Mouse (Mus musculus) CD8-positive naive resting alpha-beta T cell, adult 2 months (primary cell): ENCODE data around the gene Cntnap4.

Source experiments
- DNase-seq, 2 experiments: peaks; one replicate each; pipeline ENCODE4 v3.0.0; 2022; ENCODE audit warnings: low read depth in 2 of 2, low spot score in 2 of 2

Gene Cntnap4

DNA sequence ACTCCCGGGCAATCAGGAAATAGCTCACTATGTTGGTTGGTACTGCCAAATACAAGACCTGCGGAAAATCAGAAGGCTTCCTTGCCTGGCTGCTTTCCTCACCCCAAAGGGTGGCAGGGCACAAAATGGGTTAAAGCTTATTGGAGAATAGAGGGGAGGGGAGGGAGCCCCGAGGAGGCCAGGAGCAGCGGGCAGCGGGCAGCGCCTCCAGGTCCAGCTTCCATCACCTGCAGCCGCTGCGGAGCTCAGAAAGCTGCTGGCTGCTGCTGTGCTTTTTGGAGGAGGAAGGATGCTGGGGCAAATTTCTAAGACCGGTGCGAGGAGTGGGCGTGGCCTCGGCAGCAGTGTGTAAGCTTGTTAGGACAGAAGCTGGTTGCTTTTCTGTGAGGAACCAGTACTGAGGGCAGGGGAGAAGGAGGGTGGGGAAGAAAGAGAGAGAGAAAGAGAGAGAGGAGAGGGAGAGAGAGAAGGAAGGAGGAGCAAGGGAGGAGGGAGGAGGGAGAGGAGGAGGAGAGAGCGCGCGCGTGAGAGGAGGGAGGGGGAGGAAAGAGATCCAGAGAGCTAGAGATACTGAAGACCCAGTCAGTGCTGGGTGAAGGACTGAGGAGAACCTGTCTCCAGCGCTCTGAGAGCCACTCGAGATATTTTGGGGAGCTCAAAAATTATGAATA lies at the start of gene Cntnap4:
Gene Cntnap4 (plus strand): TSS at position 573 of the 671 bp plus-strand sequence.
- DNase-seq, result no peak

DNA sequence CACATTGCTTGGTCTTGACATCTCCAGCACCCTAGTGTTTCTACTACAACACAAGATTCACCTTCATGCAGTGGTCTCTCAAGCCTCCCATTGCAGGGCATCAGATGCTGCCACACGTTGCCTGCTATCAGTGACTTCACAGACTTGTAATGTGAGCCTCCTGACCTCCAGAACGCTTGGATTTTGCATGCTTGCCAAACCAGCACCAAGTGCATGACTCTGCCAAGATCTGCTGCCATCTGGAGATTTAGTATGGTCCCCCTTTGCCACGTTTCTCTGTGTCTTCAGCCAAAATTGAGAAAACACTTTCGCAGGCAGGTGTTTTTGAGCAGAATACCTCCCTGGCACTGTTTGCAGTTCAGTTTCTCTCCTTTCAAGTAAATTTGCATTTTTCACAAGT lies 12.5 kb upstream of the Cntnap4 start:
- DNase-seq, result no peak

DNA sequence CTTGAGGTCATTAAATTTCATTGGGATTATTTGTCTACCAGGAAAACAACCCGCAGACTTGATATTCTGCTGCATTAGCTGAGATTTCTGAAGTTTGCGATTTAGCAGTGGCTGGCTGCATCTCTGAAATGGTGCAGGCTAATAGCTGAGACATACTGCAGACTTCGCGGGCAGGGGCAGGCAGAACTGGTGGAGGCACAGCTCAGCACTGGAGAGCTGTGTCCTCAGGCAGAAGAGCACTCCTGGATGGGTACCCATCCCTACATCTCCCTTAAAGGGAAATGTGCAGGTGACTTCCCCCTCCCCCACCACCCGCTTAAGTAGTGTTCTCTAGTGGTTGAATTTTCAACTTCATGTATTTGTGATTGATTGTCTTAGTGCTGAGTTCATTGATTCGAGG lies 698 bp downstream of the Cntnap4 start:
- no peak for DNase-seq

DNA sequence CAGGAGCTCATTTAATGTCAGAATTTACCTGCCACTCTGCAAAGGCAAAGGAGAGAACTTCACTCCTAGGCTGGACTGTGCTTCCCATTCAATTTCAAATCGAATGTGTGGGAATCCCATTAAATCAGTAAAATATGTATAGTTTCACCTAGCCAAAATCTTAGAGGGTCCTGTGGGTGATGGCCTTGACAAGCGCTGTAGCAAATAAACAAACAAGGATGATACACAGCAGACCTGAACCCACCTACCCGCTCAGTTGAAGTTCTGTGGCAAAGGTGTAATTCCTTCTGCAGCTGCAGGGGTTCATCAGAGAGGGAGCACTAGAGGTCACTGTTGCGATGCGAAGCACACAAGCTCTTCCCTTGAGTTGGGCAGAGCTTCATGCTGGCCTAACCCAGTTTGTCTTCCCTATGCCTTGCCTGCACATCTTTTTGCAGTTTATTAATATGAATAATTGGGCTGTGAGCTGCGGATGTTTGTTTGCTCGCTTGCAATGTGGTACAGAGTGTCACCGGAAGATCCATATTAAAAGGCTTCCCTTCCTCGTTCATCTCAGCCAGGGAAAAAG lies 1.6 kb downstream of the Cntnap4 start:
- DNase-seq, result no peak

DNA sequence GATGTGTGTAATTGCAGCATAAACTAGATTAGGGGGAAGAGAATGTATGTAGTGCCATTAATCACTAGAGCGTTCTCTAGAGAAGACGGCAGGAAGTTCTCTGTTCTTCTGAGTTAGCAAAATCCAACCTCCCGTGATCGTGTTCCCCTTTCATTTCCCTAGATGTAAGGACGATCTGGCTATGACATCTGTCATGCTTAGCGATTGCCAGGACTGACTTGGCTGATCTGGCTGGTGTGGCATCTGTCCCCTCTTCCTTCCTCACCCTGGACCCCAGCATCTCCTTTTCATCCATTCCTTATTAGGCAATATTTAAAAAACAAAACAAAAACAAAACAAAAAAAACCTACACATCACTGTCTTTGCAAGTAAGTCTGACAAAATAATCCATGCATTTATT lies 11.6 kb downstream of the Cntnap4 start:
- DNase-seq, result no peak

DNA sequence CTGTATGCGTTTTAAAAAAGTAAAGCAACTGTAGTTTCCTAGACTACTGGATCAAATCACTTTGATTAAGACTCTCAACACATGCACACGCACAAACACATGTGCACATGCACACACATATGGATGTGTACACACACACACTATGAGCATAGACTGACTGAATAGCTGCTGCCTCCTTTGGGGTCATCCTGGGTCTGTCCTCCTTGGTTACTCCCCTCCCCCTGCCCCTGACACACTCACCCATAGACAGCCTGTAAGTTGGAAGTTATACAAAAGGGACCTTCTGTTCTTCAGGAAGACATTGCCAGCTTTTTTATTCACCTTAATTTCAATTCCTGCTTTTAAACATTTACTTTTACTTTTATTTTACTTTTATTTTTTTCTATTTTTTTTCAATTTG lies 13.6 kb downstream of the Cntnap4 start:
- DNase-seq, result no peak

DNA sequence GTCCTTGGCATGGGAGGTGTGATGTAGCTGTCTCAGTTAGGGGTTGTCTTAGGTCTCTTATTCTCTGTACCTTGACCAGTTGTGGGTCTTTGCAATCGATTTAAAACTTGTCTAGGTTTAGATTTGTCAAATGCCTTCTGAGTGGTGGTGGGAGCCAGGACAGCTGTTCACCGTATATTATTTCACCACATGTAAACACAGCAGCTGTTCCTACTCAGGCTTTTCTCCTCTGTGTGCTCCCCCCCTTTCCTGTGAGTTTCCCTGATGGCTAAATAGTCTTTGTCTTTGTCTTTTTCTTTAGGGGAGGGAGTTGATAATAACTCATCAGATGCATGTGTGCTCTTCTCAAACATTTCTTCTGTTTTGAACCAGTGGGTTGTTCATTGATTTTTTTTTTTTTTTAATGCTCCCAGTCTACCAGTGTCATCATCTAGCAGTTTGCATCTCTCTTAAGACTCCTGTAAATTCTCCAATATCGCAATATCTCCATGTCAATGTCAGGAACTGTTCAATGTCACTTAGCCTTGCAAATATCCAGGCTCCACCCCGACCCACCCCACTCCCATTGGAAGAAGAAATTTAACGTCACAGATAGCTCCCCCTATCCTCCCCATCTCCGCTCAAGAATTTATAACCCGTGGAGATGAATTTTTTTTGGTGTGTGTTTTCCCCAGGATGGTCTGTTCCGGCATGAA lies 18.7 kb downstream of the Cntnap4 start:
- DNase-seq, result no peak

DNA sequence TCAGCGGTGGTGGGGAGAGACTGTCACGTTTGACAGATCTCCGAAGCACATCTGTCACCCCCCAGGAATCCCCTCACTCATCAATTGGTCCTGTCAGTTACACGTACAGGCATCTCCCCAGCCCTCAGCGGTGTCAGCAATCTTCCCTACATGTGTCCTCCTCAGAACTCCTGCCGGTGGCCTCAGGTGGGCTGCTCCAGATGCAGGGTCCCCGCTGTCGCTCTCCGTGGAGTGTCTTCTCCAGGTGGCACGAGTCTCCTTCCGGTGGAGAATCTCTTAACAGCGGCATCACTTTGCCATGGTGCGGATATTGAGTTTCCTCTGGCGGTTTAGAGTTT lies 19.2 kb downstream of the Cntnap4 start:
- DNase-seq, result no peak

DNA sequence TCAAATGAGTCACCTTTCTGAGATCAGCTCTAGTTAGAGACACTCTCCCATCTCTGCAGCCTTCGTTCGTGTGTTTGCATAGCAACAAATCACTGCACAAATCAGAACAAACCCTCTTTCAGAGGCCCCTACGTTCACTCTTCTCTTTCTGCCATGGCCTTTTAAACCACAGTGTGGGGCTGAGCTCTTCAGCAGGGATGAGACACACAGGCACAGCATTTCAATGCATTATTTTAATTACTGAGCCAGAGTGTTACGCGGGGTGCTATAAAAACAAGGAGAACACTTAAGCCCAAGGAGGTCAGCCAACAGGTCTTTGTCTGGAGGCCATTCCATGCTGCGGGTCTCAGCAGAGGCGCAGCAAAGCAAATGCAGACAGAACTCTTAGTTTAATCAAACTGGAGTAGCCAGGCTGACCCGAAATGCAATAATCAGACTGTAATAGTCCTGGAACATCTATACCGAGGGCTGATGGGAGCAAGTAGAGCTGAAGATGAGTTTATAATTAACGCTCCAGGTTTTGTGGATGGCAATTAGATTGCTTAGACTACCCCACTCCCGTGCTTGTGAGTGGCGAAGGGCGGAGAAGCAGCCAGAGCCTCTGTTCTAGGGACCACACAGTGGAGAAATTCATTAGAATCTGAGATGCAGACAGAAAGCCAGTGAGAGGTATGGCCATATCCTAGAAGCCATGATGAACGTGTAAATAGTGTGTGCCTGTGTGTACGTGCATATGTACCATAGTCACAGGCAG lies 26.4 kb downstream of the Cntnap4 start:
- no peak for DNase-seq

DNA sequence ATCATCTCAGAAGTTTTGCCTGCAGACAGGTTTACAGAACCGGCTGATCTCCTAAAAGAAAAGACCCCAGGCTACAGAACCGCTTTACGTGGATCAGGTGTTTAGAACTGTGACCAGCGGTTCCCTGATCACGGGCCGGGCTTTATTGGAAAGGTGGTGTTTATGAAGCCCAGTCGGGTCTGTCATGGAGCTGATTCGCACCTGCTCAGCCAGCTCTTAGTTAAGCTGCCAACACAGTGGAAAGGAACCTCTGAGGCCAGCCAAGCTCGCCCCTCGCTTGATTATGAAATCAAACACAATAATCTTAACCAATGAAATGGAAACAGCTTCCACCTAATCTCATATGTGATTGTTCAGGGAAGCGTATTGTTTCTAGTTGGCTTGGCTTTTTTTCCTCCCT lies 30.1 kb downstream of the Cntnap4 start:
- no peak for DNase-seq

DNA sequence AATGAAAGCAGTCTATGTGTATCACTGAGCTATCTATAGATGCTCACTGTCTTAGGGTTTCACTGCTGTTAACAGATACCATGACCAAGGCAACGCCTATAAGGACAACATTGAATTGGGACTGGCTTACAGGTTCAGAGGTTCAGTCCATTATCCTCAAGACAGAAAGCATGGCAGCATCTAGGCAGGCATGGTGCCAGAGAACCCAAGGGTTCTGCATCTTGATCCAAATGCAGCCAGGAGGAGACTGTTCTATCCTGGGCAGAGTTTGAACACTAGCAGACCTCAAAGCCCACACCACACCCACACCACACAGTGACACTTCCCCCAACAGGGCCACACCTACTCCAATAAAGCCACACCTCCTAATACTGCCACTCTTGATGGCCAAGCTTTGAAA lies 31.3 kb downstream of the Cntnap4 start:
- no peak for DNase-seq

DNA sequence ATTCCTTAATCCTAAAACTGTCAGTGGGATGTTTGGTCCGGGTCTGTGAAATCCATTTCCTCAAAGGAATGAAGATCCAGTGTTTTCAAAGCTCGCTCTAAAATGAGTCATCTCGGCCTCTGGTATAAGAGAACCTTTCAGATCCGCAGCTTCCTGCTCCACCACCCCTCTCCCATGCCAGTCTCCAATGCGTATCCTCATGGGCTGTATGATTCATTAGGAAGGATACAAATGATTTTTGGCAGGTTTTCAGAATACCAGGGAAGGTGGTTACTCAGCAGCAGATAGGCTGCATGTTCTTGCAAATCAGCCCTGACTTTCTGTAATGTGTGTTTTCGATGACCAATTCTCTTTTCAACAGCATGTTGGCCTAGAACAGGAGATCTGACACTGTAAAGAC lies 40.3 kb downstream of the Cntnap4 start:
- DNase-seq, result no peak

DNA sequence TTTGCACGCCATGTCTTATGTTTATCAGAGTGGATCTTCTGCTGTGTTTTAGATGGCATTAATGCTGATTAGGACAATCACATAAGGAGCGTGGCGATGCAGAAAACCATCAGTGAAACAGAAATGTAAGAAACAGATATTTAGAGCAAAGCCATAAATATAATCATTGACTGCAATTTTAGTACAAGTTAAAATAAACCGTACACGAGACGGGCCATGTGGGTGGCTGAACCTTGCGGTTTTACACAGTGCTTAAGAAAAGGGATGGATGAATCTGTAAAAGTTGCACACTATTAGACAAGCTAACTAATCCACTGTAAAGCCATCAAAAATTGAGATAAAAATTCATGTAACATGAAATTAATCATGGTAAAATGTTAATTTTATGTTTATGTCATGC lies 58.9 kb downstream of the Cntnap4 start:
- no peak for DNase-seq

DNA sequence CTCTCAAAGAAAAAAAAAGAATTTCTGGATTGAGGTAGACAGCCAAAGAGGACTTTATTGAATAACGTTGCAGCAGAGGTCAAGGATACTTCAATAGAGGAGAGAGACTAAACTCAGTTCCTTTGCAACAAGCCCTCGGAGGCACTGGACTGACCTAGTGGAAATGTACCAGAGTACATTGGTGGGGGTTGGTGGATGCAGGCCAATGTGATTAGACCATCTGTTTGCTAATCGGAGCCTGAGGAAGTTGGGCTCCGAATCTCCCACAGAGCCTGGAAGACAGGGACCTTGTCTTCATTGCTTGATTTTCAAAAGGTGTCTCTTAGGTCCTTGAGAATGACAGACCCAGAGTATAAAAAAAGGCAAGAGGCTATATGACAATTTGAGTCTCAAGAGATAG lies 82.8 kb downstream of the Cntnap4 start:
- no peak for DNase-seq

DNA sequence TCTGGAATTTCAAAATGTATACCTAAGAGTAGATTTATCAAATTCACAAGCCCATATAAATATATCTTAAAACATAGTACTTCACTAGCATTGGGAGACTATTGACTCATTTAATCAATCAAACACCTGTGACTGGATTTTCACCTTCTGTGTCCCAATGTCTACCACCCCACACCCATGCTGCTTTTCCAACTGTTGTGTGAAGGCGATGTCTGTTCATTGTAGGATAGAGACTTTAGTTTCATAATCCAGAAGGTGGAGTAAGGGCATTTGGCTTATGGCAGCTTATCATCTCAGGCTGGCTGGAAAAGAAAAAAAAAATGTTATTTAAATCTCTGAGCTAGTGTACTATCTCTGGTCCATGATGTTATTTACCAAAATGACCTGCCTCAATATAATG lies 83.4 kb downstream of the Cntnap4 start:
- DNase-seq, result no peak

DNA sequence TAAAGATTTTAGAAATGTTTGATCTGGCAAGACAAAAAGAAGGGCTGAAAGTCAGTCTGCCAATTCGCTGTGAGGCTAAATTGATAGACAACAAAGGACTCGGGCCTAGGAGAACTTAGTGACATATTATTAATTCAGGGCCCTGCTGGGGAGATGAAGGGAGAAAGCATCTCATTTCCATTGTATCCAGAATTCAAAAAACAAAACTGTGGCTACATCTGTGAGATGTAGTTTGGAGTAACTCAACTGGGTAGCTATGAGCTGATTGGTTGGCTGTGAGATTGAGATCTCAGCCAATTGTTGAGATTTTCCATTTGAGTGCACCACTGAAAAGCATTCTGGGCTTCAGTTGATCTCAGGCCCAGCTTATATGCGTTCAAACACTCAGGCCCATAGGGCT lies 84.2 kb downstream of the Cntnap4 start:
- DNase-seq, result no peak

DNA sequence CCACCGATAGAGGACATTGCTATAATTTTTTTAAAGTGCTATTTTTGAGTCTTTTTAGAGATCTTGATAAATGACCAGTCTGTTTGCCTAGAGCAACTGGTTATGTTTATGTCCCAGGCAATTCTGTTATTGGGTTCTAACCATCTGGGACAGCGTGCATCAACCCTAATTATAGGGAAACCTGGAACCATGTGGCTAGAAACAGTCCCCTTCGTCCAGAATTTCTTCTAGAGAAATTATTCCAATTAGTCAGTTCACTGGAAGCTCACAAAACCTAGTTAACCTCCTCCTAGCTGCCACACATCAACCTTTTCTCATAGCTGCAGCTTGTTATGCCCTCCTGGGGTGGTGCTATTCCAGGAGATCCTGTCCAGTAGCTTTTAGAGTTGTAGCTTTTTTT lies 94.2 kb downstream of the Cntnap4 start:
- DNase-seq, result no peak

DNA sequence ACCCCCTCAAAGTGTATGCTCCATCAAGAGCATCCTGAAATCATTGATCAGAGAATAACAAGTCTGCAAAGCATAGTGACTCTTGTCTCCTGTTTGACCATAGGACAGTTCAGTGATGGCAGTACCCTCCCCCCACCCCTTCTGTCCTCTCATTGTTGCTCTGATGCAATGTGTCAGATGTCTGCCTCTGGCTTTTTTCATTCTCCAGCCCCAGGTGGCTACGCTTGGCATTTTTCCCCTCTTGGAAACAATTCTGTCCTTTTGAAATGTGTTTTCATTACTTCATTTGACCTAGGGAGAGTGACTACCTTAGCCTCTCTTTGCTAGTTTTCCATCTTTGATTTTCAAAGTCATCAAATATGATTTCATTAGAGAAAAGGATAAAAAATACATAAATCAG lies 104.8 kb downstream of the Cntnap4 start:
- no peak for DNase-seq

DNA sequence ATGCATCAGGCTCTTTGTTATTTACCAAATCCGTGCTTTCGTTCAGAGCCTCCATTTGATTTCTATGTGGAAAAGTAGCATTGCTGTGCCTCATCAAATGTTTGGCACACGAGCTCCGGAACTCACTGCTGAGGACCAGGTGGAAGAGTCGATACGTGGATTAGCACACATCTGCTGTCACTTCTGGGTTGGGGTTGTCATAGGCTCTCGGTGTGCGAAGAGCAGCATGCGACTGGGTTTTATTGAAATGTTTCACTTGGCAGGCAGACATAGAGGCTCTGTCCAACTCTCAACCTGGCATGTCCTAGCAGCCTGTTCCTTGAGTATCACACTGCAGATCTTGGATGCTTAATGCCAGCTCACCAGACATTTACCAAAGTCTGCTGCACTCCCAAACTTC lies 111.9 kb downstream of the Cntnap4 start:
- no peak for DNase-seq

DNA sequence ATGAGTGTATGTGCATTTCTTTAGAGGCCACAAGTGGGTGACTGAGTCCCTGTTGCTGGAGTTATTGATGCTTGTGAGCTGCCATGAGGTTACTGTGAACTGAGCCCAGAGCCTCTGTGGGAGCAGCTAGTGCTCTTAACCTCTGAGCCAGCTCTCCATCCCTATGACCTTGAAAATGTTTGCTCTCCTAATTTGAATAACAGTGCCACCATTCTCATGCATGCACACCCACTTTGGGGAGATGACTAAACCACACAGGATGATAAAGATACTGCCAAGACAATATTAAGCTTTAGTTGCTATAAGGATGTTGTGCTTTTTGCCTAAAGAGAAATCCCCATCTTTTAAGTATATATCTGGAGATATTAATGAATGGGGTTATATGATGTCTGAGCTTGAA lies 125.9 kb downstream of the Cntnap4 start:
- DNase-seq, result no peak

DNA sequence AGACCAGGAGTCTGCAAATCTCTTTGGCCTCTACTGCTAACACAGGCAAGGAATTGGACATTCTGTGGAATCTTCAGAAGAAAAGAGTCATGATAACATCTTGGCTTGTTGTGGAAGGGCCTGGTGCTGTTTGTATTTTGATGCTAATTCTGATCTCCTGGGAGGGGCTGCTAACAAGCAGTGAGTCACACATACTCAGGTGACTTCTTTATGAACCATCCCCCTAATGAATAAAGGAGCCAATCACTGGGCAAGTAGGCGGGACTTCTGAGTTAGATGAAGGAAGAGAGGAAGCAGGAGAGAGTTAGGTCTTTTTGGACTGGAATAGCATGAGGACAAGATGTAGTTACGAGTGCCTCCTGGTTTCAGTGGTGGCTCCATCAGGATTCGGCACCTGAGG lies 128.3 kb downstream of the Cntnap4 start:
- no peak for DNase-seq

DNA sequence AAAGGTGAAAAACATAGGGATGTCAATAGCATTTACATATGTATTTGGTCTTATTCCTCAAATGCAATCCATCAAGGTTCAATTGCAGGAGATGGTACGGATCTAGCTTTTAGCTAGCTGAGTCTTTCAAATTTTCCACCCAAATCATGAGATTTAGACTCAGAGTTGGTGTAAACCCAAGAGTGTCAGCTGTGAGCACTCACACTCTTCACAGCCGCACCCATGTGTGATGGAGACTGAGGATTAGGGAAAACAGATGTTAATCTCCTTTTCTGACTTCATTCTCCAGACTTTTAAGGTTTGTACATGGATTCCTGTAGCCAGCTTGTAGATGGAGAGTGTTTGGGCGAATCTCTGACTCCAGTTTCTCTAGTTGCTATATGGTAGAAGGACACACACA lies 147.1 kb downstream of the Cntnap4 start:
- DNase-seq, result no peak
